Mouse (Mus musculus): ENCODE results near the gene Bid. TPM values are rescaled to one million over a fixed set of nuclear protein-coding genes. Genes with fewer than 3 reads are reported as not detected.
A peak's percentile ranks its signal among the peaks of the same experiment; 100 is the strongest.
"Not testable (repeated sequence)": the region's sequence is repeated elsewhere in the genome, so short reads cannot be mapped to it uniquely, and the experiment has no call there.

Bid gene
- polyA plus RNA-seq, 2 experiments = 16.2 to 25.6 TPM

GRCm38 (mm10) chr6:120860079-120860478, 56.6 kb downstream of the Bid start:
- Histone ChIP-seq H3K4me2 (ENCODE audit: low read depth) (no peak overlapping the region), H3K4me3 (ENCODE audit: insufficient read depth in 1 of 2, low read depth in 2 of 2, low read length in 2 of 2) (no peak overlapping the region), H3K9ac (replicated peaks) (no peak overlapping the region), H3K4me1 (replicated peaks; ENCODE audit: control insufficient read depth in 2 of 2, insufficient read depth in 2 of 2, low read length in 1 of 2) (peaks cover 10 to 15% of the 10 kb centered on the region in 2 experiments), H3K27me3 (ENCODE audit: control insufficient read depth, insufficient read depth, low read length) (no peaks in the 10 kb centered on the region), H3K9me3 (ENCODE audit: control insufficient read depth, low read length) (no peaks in the 10 kb centered on the region), H3K36me3 (replicated peaks; ENCODE audit: control insufficient read depth, insufficient read depth, low read depth) (peaks cover 37% of the 10 kb centered on the region), H3K27ac (no peak overlapping the region)
- DNase-seq (ENCODE audit: low read depth in 3 of 3, low spot score in 3 of 3) (no peak), ATAC-seq (ENCODE audit: insufficient read depth) (no peak)
- WGBS (ENCODE audit: insufficient replicate concordance) = 94% methylated on average over 3 of the region's 3 CpGs
- TF ChIP-seq CTCF (IDR thresholded peaks at IDR 0.05; ENCODE audit: low read depth) (no peak), EP300 (IDR thresholded peaks at IDR 0.05; ENCODE audit: low read depth) (no peak)

- Histone ChIP-seq H3K27me3 (ENCODE audit: control insufficient read depth, insufficient read depth, low read length) (no peaks in the 10 kb centered on the region), H3K36me3 (replicated peaks; ENCODE audit: control insufficient read depth, insufficient read depth, low read depth) (peaks cover 38% of the 10 kb centered on the region), H3K9me3 (ENCODE audit: control insufficient read depth, low read length) (no peaks in the 10 kb centered on the region), H3K9ac (replicated peaks) (no peak overlapping the region), H3K4me1 (replicated peaks; ENCODE audit: control insufficient read depth in 2 of 2, insufficient read depth in 2 of 2, low read length in 1 of 2) (peaks cover 21 to 26% of the 10 kb centered on the region in 2 experiments), H3K4me3 (ENCODE audit: insufficient read depth in 1 of 2, low read depth in 2 of 2, low read length in 2 of 2) (no peak overlapping the region), H3K4me2 (ENCODE audit: low read depth) (no peak overlapping the region), H3K27ac (no peak overlapping the region; the same call in 1 of the 2 replicates)
- ATAC-seq (ENCODE audit: insufficient read depth) (no peak), DNase-seq (ENCODE audit: low read depth in 3 of 3, low spot score in 3 of 3) (no peak)
- 71% methylated on average over 8 of the region's 8 CpGs for WGBS (ENCODE audit: insufficient replicate concordance)
- TF ChIP-seq CTCF (IDR thresholded peaks at IDR 0.05; ENCODE audit: low read depth) = no peak
- TF ChIP-seq EP300 (IDR thresholded peaks at IDR 0.05; ENCODE audit: low read depth) = 0 out of 2 replicates have a peak, but pooled peaks have one; percentile 19
These were observed 58.4 kb downstream of the Bid start for GRCm38 (mm10) chr6:120858217-120858711.

GRCm38 (mm10) chr6:120854413-120854812, 62.2 kb downstream of the Bid start:
- Histone ChIP-seq H3K36me3 (replicated peaks; ENCODE audit: control insufficient read depth, insufficient read depth, low read depth) (peaks cover 39% of the 10 kb centered on the region), H3K4me2 (ENCODE audit: low read depth) (peak overlapping the region; percentile 47), H3K4me1 (replicated peaks; ENCODE audit: control insufficient read depth in 2 of 2, insufficient read depth in 2 of 2, low read length in 1 of 2) (peaks cover 24% of the 10 kb centered on the region in 2 experiments), H3K4me3 (ENCODE audit: insufficient read depth in 1 of 2, low read depth in 2 of 2, low read length in 2 of 2) (no peak overlapping the region), H3K27ac (peak overlapping the region; percentile 84), H3K9ac (replicated peaks) (no peak overlapping the region; the same call in 1 of the 2 replicates), H3K27me3 (ENCODE audit: control insufficient read depth, insufficient read depth, low read length) (no peaks in the 10 kb centered on the region), H3K9me3 (ENCODE audit: control insufficient read depth, low read length) (no peaks in the 10 kb centered on the region)
- TF ChIP-seq CTCF (IDR thresholded peaks at IDR 0.05; ENCODE audit: low read depth) (no peak), EP300 (IDR thresholded peaks at IDR 0.05; ENCODE audit: low read depth) (peak; percentile 36; the same call in 1 of the 2 replicates)
- DNase-seq (ENCODE audit: low read depth in 3 of 3, low spot score in 3 of 3) = peak in 1 of 3 experiments; percentile 55
- peak; percentile 85 for ATAC-seq (ENCODE audit: insufficient read depth)
- 21% methylated on average over 10 of the region's 10 CpGs for WGBS (ENCODE audit: insufficient replicate concordance)

- Histone ChIP-seq H3K36me3 (replicated peaks; ENCODE audit: control insufficient read depth, insufficient read depth, low read depth) (peaks cover 49% of the 10 kb centered on the region), H3K4me1 (replicated peaks; ENCODE audit: control insufficient read depth in 2 of 2, insufficient read depth in 2 of 2, low read length in 1 of 2) (peaks cover 14% of the 10 kb centered on the region in 2 experiments)
- H3K4me3 ChIP-seq (ENCODE audit: insufficient read depth in 1 of 2, low read depth in 2 of 2, low read length in 2 of 2); H3K9me3 ChIP-seq (ENCODE audit: control insufficient read depth, low read length); H3K4me2 ChIP-seq (ENCODE audit: low read depth); H3K9ac ChIP-seq (replicated peaks); ATAC-seq (ENCODE audit: insufficient read depth); H3K27me3 ChIP-seq (ENCODE audit: control insufficient read depth, insufficient read depth, low read length); DNase-seq (ENCODE audit: low read depth in 3 of 3, low spot score in 3 of 3); H3K27ac ChIP-seq: not testable (repeated sequence)
These were observed 65.9 kb downstream of the Bid start for GRCm38 (mm10) chr6:120850720-120851119.

Other genes with a start within 250 kb of the Bid start
- 0.08 and 0.09 TPM in 2 replicates for gene Slc25a18, start 143.3 kb downstream of the Bid start, polyA plus RNA-seq (2012; rRNA removed)
- gene Slc25a18, start 143.3 kb downstream of the Bid start, polyA plus RNA-seq (2014; fragmentation: Nextera tagmentation; extraction: Ambion mirVana) = 0.08 and 0.11 TPM in 2 replicates
- gene Atp6v1e1, start 94.1 kb downstream of the Bid start, polyA plus RNA-seq (2012; rRNA removed) = 43.2 and 73.8 TPM in 2 replicates
- gene Atp6v1e1, start 94.1 kb downstream of the Bid start, polyA plus RNA-seq (2014; fragmentation: Nextera tagmentation; extraction: Ambion mirVana) = 141 and 145 TPM in 2 replicates
- 18.1 and 20.0 TPM in 2 replicates for gene Bcl2l13, start 80.6 kb downstream of the Bid start, polyA plus RNA-seq (2012; rRNA removed)
- 28.6 and 34.6 TPM in 2 replicates for gene Bcl2l13, start 80.6 kb downstream of the Bid start, polyA plus RNA-seq (2014; fragmentation: Nextera tagmentation; extraction: Ambion mirVana)
- gene Mical3, start 214.1 kb upstream of the Bid start, polyA plus RNA-seq (2012; rRNA removed) = 6.0 and 8.1 TPM in 2 replicates
- 9.4 and 12.8 TPM in 2 replicates for gene Mical3, start 214.1 kb upstream of the Bid start, polyA plus RNA-seq (2014; fragmentation: Nextera tagmentation; extraction: Ambion mirVana)

Measured in liver, embryonic 14.5 days (tissue).